Mouse (Mus musculus): Measurements from ENCODE around the gene Senp1. TPM values are rescaled to one million over a fixed set of nuclear protein-coding genes. Genes with fewer than 3 reads are reported as not detected.
A peak's percentile ranks its signal among the peaks of the same experiment; 100 is the strongest.

Gene Senp1
- 46.6 and 47.3 TPM in 2 replicates for polyA plus RNA-seq (2016; fragmentation: Nextera tagmentation; extraction: Ambion mirVana)

GRCm38 (mm10) chr15:98093121-98094011 lies at the start of gene Senp1:
TSS of gene Senp1 (minus strand) at chr15:98093744.
- Histone ChIP-seq H3K4me1 (peaks cover 22% of the 10 kb centered on the region), H3K27ac (replicated peaks) (peak within 1 kb of the TSS; percentile 97), H3K36me3 (replicated peaks) (peaks cover 13% of the 10 kb centered on the region), H3K9me3 (no peaks in the 10 kb centered on the region), H3K4me3 (peak within 1 kb of the TSS; percentile 96), H3K27me3 (replicated peaks; ENCODE audit: low read depth, poor library complexity, severe bottlenecking) (no peaks in the 10 kb centered on the region)
- peak; percentile 93 for DNase-seq (ENCODE audit: low spot score)
- under 1% methylated on average over 58 of the region's 58 CpGs for WGBS

- no peak for DNase-seq (ENCODE audit: low spot score)
- peaks cover 18% of the 10 kb centered on the region for H3K4me1 ChIP-seq
- H3K4me3 ChIP-seq: no peak overlapping the region
- H3K27ac ChIP-seq (replicated peaks): no peak overlapping the region
- WGBS: 83% methylated on average over 10 of the region's 10 CpGs
- H3K9me3 ChIP-seq: no peaks in the 10 kb centered on the region
- peaks cover 49% of the 10 kb centered on the region for H3K36me3 ChIP-seq (replicated peaks)
- H3K27me3 ChIP-seq (replicated peaks; ENCODE audit: low read depth, poor library complexity, severe bottlenecking): no peaks in the 10 kb centered on the region
These were observed 49.0 kb upstream of the Senp1 start for GRCm38 (mm10) chr15:98142515-98142914.

GRCm38 (mm10) chr15:98140809-98141208 lies 47.3 kb upstream of the Senp1 start:
- peaks cover 14% of the 10 kb centered on the region for H3K4me1 ChIP-seq
- no peak overlapping the region for H3K4me3 ChIP-seq
- no peaks in the 10 kb centered on the region for H3K27me3 ChIP-seq (replicated peaks; ENCODE audit: low read depth, poor library complexity, severe bottlenecking)
- WGBS: 89% methylated on average over 5 of the region's 5 CpGs
- peaks cover 66% of the 10 kb centered on the region for H3K36me3 ChIP-seq (replicated peaks)
- no peak for DNase-seq (ENCODE audit: low spot score)
- no peaks in the 10 kb centered on the region for H3K9me3 ChIP-seq
- no peak overlapping the region for H3K27ac ChIP-seq (replicated peaks)

GRCm38 (mm10) chr15:98139763-98140162 lies 46.2 kb upstream of the Senp1 start:
- Histone ChIP-seq H3K4me1 (peaks cover 7% of the 10 kb centered on the region), H3K9me3 (no peaks in the 10 kb centered on the region), H3K27ac (replicated peaks) (no peak overlapping the region), H3K36me3 (replicated peaks) (peaks cover 76% of the 10 kb centered on the region), H3K27me3 (replicated peaks; ENCODE audit: low read depth, poor library complexity, severe bottlenecking) (no peaks in the 10 kb centered on the region), H3K4me3 (no peak overlapping the region)
- DNase-seq (ENCODE audit: low spot score): no peak
- WGBS: 89% methylated on average over 7 of the region's 7 CpGs

GRCm38 (mm10) chr15:98136871-98137270 lies 43.3 kb upstream of the Senp1 start:
- H3K4me3 ChIP-seq: no peak overlapping the region
- peaks cover 97% of the 10 kb centered on the region for H3K36me3 ChIP-seq (replicated peaks)
- no peak for DNase-seq (ENCODE audit: low spot score)

GRCm38 (mm10) chr15:98135671-98136070 lies 42.1 kb upstream of the Senp1 start:
- Histone ChIP-seq H3K27me3 (replicated peaks; ENCODE audit: low read depth, poor library complexity, severe bottlenecking) (no peaks in the 10 kb centered on the region), H3K27ac (replicated peaks) (no peak overlapping the region), H3K4me1 (no peaks in the 10 kb centered on the region), H3K9me3 (no peaks in the 10 kb centered on the region), H3K4me3 (no peak overlapping the region), H3K36me3 (replicated peaks) (peaks cover 98% of the 10 kb centered on the region)
- WGBS: 93% methylated on average over 13 of the region's 13 CpGs
- DNase-seq (ENCODE audit: low spot score): no peak

More at GRCm38 (mm10) chr15:98136871-98137270, 43.3 kb upstream of the Senp1 start:
- Histone ChIP-seq H3K27me3 (replicated peaks; ENCODE audit: low read depth, poor library complexity, severe bottlenecking) (no peaks in the 10 kb centered on the region), H3K27ac (replicated peaks) (no peak overlapping the region), H3K4me1 (no peaks in the 10 kb centered on the region), H3K9me3 (no peaks in the 10 kb centered on the region)
- 93% methylated on average over 9 of the region's 9 CpGs for WGBS

GRCm38 (mm10) chr15:98134666-98135065 lies 41.1 kb upstream of the Senp1 start:
- DNase-seq (ENCODE audit: low spot score): no peak
- H3K36me3 ChIP-seq (replicated peaks): peaks cover 98% of the 10 kb centered on the region

GRCm38 (mm10) chr15:98134034-98134433 lies 40.5 kb upstream of the Senp1 start:
- peaks cover 98% of the 10 kb centered on the region for H3K36me3 ChIP-seq (replicated peaks)
- WGBS: 92% methylated on average over 4 of the region's 4 CpGs

More at GRCm38 (mm10) chr15:98134666-98135065, 41.1 kb upstream of the Senp1 start:
- no peaks in the 10 kb centered on the region for H3K4me1 ChIP-seq
- no peak overlapping the region for H3K27ac ChIP-seq (replicated peaks)
- H3K9me3 ChIP-seq: no peaks in the 10 kb centered on the region
- no peak overlapping the region for H3K4me3 ChIP-seq
- WGBS: 85% methylated on average over 3 of the region's 3 CpGs
- H3K27me3 ChIP-seq (replicated peaks; ENCODE audit: low read depth, poor library complexity, severe bottlenecking): no peaks in the 10 kb centered on the region

GRCm38 (mm10) chr15:98133471-98133870 lies 39.9 kb upstream of the Senp1 start:
- H3K27me3 ChIP-seq (replicated peaks; ENCODE audit: low read depth, poor library complexity, severe bottlenecking): no peaks in the 10 kb centered on the region
- no peak overlapping the region for H3K4me3 ChIP-seq
- 86% methylated on average over 3 of the region's 3 CpGs for WGBS

More at GRCm38 (mm10) chr15:98134034-98134433, 40.5 kb upstream of the Senp1 start:
- H3K4me1 ChIP-seq: peaks cover 6% of the 10 kb centered on the region
- H3K4me3 ChIP-seq: no peak overlapping the region
- H3K27me3 ChIP-seq (replicated peaks; ENCODE audit: low read depth, poor library complexity, severe bottlenecking): no peaks in the 10 kb centered on the region
- no peak for DNase-seq (ENCODE audit: low spot score)
- no peak overlapping the region for H3K27ac ChIP-seq (replicated peaks)
- H3K9me3 ChIP-seq: no peaks in the 10 kb centered on the region

GRCm38 (mm10) chr15:98131942-98132655 lies 38.6 kb upstream of the Senp1 start:
- Histone ChIP-seq H3K27me3 (replicated peaks; ENCODE audit: low read depth, poor library complexity, severe bottlenecking) (no peaks in the 10 kb centered on the region), H3K36me3 (replicated peaks) (peaks cover 100% of the 10 kb centered on the region), H3K4me1 (peaks cover 14% of the 10 kb centered on the region), H3K9me3 (no peaks in the 10 kb centered on the region), H3K27ac (replicated peaks) (no peak overlapping the region), H3K4me3 (no peak overlapping the region)
- DNase-seq (ENCODE audit: low spot score): no peak
- 87% methylated on average over 15 of the region's 15 CpGs for WGBS

More at GRCm38 (mm10) chr15:98133471-98133870, 39.9 kb upstream of the Senp1 start:
- Histone ChIP-seq H3K4me1 (peaks cover 11% of the 10 kb centered on the region), H3K9me3 (no peaks in the 10 kb centered on the region), H3K36me3 (replicated peaks) (peaks cover 98% of the 10 kb centered on the region), H3K27ac (replicated peaks) (no peak overlapping the region)
- no peak for DNase-seq (ENCODE audit: low spot score)

- no peaks in the 10 kb centered on the region for H3K27me3 ChIP-seq (replicated peaks; ENCODE audit: low read depth, poor library complexity, severe bottlenecking)
- peaks cover 14% of the 10 kb centered on the region for H3K4me1 ChIP-seq
- no peak for DNase-seq (ENCODE audit: low spot score)
- no peaks in the 10 kb centered on the region for H3K9me3 ChIP-seq
- WGBS: 91% methylated on average over 7 of the region's 7 CpGs
- peaks cover 100% of the 10 kb centered on the region for H3K36me3 ChIP-seq (replicated peaks)
- H3K4me3 ChIP-seq: no peak overlapping the region
- H3K27ac ChIP-seq (replicated peaks): no peak overlapping the region
These were observed 37.9 kb upstream of the Senp1 start for GRCm38 (mm10) chr15:98131451-98131850.

GRCm38 (mm10) chr15:98131001-98131400 lies 37.5 kb upstream of the Senp1 start:
- Histone ChIP-seq H3K36me3 (replicated peaks) (peaks cover 100% of the 10 kb centered on the region), H3K4me3 (no peak overlapping the region), H3K9me3 (no peaks in the 10 kb centered on the region), H3K27ac (replicated peaks) (no peak overlapping the region), H3K4me1 (peaks cover 14% of the 10 kb centered on the region), H3K27me3 (replicated peaks; ENCODE audit: low read depth, poor library complexity, severe bottlenecking) (no peaks in the 10 kb centered on the region)
- 93% methylated on average over 4 of the region's 4 CpGs for WGBS
- no peak for DNase-seq (ENCODE audit: low spot score)
